Mouse (Mus musculus): ENCODE measurements around the gene Pou2f1.

Gene Pou2f1

GRCm38 (mm10) chr1:165961676-165962364 is 40.7 kb downstream of the Pou2f1 start:
- DNase-seq (ENCODE audit: low spot score) = no peak

GRCm38 (mm10) chr1:165958159-165958558 is 44.3 kb downstream of the Pou2f1 start:
- DNase-seq (ENCODE audit: low spot score) = no peak

GRCm38 (mm10) chr1:165948214-165948813 is 54.2 kb downstream of the Pou2f1 start:
- DNase-seq (ENCODE audit: low spot score) = no peak

GRCm38 (mm10) chr1:165943270-165943669 is 59.2 kb downstream of the Pou2f1 start:
- DNase-seq (ENCODE audit: low spot score) = no peak

GRCm38 (mm10) chr1:165935466-165935818 is 67.0 kb downstream of the Pou2f1 start:
- no peak for DNase-seq (ENCODE audit: low spot score)

GRCm38 (mm10) chr1:165934648-165935465 is 67.6 kb downstream of the Pou2f1 start:
- no peak for DNase-seq (ENCODE audit: low spot score)

- DNase-seq (ENCODE audit: low spot score) = no peak
Observed at GRCm38 (mm10) chr1:165933915-165934647, 68.4 kb downstream of the Pou2f1 start.

- no peak for DNase-seq (ENCODE audit: low spot score)
Observed at GRCm38 (mm10) chr1:165932842-165933241, 69.6 kb downstream of the Pou2f1 start.

- no peak for DNase-seq (ENCODE audit: low spot score)
Observed at GRCm38 (mm10) chr1:165930510-165930909, 72.0 kb downstream of the Pou2f1 start.

- DNase-seq (ENCODE audit: low spot score) = no peak
Observed at GRCm38 (mm10) chr1:165927507-165928279, 74.8 kb downstream of the Pou2f1 start.

GRCm38 (mm10) chr1:165925207-165925606 is 77.3 kb downstream of the Pou2f1 start:
- DNase-seq (ENCODE audit: low spot score) = no peak

- DNase-seq (ENCODE audit: low spot score) = no peak
Observed at GRCm38 (mm10) chr1:165922488-165922887, 80.0 kb downstream of the Pou2f1 start.

GRCm38 (mm10) chr1:165921026-165921425 is 81.5 kb downstream of the Pou2f1 start:
- no peak for DNase-seq (ENCODE audit: low spot score)

GRCm38 (mm10) chr1:165914416-165914801 is 88.1 kb downstream of the Pou2f1 start:
- no peak for DNase-seq (ENCODE audit: low spot score)

- DNase-seq (ENCODE audit: low spot score) = no peak
Observed at GRCm38 (mm10) chr1:165913720-165914415, 88.6 kb downstream of the Pou2f1 start.

- no peak for DNase-seq (ENCODE audit: low spot score)
Observed at GRCm38 (mm10) chr1:165909471-165909870, 93.0 kb downstream of the Pou2f1 start.

- DNase-seq (ENCODE audit: low spot score) = no peak
Observed at GRCm38 (mm10) chr1:165908806-165909205, 93.7 kb downstream of the Pou2f1 start.

- DNase-seq (ENCODE audit: low spot score) = no peak
Observed at GRCm38 (mm10) chr1:165908153-165908552, 94.3 kb downstream of the Pou2f1 start.

GRCm38 (mm10) chr1:165903596-165903995 is 98.9 kb downstream of the Pou2f1 start:
- no peak for DNase-seq (ENCODE audit: low spot score)

- no peak for DNase-seq (ENCODE audit: low spot score)
Observed at GRCm38 (mm10) chr1:165891686-165892085, 110.8 kb downstream of the Pou2f1 start.

Measured in testis, postnatal 10 days (tissue).